Mouse (Mus musculus): ENCODE measurements at regions not wholly inside any gene's neighbourhood (a gene's known extent, or its start where the extent isn't known, plus 50 kb on each side); places are given as distances from the start of the nearest gene placed in this dataset.

DNA sequence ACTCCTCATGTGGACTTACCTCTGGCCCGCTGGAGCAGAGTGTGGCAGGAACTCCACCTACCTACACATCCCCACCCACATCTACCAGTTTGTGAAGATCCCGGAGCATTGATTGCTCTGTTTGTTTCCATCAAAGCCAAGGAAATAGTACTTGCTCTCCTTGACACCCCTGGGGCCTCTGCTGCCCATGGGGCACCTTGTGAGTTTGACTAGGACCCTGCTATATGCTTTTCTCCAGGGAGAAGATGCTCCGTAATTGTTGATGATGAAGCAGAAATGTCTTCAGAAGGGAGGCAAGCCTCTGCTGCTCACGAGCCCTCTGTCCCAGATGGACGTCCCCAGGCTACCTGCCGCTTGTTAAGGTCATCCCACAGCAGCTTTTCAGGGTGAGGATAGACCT lies 367.0 kb downstream of the Cd83 start:
- no peak for DNase-seq

DNA sequence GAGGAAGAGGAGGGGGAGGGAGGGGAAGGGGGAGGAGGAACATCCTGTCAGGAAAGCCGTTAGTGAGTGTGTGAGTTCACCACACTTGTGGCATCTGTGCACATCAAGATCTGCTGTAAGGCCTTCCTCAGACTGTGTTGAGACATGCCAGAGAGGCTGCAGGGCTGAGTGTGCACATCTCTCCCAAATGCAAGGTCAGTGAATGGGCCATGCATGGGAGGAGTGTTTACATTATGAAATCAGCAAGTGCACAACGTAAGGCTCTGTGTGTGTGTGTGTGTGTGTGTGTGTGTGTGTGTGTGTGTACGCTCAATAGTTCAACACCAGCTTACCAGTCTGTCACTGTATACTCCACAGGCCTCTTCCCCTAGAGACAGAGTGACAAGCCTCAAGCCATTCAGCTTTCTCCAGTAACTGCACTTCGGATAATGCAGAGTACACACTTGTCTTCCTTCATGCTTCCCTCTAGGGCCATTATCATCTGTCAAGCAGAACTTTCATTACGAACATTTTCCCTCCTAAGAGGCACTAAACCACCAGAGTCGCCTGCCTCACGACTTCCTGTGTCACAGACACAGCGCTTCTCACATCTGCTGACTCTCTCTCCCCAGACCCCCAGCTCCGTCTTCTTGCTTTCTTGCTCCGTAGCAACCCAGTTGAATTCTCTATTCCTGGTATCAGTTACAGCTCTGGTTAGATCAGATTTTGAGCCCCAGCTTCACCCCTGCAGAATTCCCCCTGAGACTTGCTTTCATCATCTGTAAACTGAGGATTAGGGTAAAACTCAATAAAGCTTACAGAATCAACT lies 368.4 kb downstream of the Cd83 start:
- DNase-seq = no peak

GRCm38 (mm10) chr13:44153784-44154183 lies 369.2 kb downstream of the Cd83 start:
- DNase-seq = no peak

- DNase-seq = no peak
Measured at GRCm38 (mm10) chr13:44155956-44156355, 371.4 kb downstream of the Cd83 start.

DNA sequence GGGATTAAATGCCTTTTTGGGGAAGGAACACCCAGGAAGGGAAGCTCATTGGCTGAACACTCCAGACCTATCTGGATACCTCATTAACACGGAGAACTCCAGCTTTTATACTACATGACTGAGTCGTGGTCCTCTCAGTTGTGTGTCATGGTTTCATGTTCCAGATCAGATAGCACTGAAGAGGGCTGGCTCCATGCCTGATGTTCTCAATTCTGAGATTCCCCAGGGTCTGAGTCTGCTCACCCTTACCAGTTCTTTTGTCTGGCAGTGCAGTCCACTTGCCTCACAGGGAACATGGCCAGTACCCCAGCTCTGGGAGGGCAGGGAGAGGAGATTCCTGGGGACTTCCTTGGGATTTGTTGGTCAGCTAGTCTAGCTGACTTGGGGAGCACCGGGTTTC lies 372.0 kb downstream of the Cd83 start:
- DNase-seq = no peak

DNA sequence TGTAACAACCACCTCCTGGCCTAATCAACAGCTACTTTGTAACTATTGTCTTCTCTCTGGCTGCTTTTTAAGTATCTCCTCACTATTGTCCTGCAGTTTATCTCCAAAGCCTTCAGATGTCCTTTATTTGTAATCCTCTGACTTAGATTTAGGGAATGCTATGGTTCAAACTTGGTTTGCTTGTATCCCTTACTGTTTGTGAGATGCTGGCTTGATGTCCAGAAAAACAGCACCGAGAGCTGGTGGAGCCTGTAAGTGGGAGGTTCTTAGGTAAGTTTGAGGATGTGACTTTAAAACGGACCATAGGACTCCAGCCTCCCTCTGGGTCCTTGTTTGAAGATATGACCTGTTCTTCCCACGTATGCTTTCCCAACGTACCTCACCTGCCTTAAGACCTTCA lies 372.7 kb downstream of the Cd83 start:
- no peak for DNase-seq

- DNase-seq = no peak
Measured at GRCm38 (mm10) chr13:44158364-44158763, 373.8 kb downstream of the Cd83 start.

GRCm38 (mm10) chr13:44159346-44159745 lies 374.8 kb downstream of the Cd83 start:
- DNase-seq = no peak

GRCm38 (mm10) chr13:44164746-44165145 lies 380.2 kb downstream of the Cd83 start:
- no peak for DNase-seq

DNA sequence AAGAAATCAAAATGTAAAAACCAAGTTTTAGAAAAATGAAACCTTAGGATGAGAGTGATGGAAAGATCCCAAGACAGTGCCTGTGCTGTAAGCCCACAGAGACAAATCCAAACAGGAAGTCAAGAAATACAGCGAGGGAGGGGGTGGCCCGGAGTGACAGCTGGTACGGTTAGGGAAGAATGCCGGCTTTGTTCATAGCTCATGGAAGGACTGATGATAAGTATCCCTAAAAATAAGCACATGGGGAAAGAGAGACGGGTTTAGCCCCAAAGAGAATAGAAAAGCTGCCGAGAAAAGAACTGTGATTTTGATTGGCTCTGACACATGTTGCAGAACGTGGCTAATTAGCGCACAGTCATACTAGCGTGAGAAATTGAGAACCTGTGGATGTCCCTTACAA lies 382.6 kb downstream of the Cd83 start:
- no peak for DNase-seq

GRCm38 (mm10) chr13:44168186-44168585 lies 383.6 kb downstream of the Cd83 start:
- no peak for DNase-seq

DNA sequence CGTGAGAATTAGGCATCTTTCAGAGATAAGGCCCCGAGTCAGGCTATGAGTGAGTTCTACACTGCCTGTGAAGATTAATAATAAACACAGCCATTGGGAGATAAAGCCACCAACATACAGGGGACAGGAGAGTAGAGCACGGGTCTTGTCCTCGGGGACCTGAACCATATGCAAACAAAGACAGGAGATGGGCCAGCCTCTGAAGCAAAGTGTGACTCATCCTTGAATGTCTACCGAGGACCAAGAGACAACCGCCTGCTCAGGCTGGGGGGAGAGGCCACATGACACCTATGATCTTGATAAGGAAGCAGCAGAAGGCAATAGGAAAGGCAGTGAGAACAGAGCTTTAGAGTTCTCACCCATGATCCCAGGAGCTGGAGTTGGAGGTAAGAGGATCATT lies 387.1 kb downstream of the Cd83 start:
- DNase-seq = no peak

DNA sequence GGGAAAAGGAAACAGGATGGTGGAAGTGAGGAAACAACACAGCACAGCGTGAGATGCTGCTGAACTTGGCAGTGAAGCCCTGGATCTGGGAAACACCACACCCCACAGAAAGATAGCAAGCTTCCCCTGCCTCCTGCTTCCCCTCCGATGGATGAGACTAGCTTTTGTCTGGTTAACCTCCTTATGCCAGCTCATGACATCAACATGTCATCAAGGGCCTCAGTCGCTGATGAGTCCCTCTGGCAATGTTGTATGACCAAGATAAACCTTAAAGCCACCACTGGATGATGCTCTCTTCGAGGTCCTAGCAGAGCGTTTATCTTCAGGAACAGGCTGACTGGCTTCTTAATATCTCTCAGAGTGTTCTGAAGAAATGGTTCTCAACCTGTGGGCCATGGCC lies 388.1 kb downstream of the Cd83 start:
- no peak for DNase-seq

DNA sequence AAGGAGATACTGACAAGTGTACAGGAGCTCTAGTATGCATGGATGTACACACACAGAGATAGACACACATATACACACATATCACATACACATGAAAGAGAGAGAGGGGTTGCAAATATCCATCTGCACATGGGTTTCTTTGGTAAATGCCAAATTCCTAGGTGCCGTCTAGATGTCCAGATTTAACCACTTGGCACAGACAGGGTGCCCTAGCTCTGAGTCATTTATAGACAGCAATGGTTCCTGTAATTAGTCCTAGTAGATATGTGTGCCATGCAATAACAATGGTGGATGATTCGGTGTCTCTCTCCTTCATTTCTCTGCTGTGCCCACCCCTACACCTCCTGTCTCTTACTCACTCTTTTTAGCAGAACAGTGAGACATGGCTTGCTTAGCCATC lies 389.7 kb downstream of the Cd83 start:
- DNase-seq = no peak

- no peak for DNase-seq
Measured at GRCm38 (mm10) chr13:44175300-44176036, 390.9 kb downstream of the Cd83 start.

DNA sequence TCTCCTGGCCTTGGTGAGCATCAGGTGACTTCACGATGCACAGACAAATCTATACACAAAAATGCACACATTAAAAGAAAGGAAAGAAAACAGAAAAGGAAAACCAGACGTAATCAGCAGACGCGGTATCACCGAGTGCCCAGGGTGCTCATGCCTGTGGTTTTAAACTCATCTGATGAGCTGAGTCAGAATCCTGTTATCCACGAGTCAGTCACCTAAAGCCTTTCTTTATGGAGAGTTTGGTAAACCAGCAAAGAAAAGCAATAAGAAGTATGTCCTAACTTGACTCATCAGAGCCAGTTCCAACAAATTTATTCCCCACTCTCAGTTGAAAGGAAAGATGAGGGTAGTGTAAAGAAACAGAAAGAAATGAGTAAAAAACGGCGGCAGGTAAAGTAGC lies 391.5 kb downstream of the Cd83 start:
- no peak for DNase-seq

GRCm38 (mm10) chr13:44178006-44178405 lies 393.4 kb downstream of the Cd83 start:
- DNase-seq = no peak

DNA sequence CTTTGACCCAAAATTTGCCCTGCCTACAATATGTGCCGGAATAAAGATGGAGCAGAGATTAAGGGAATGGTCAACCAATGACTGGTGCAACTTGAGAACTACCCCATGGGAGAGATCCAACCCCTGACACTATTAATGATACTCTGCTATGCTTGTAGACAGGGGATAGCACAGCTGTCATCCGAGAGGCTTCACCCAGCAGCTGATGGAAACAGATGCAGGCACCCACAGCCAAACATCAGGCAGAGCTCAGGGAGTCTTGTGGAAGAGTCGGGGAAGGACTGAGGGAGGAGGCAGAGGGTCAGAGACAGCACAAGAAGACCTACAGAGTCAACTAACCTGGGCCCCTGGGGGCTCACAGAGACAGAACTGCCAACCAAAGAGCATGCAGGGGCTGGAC lies 395.8 kb downstream of the Cd83 start:
- no peak for DNase-seq

- DNase-seq = no peak
Measured at GRCm38 (mm10) chr13:44182544-44183191, 398.1 kb downstream of the Cd83 start.

GRCm38 (mm10) chr13:44195365-44195764 lies 410.8 kb downstream of the Cd83 start:
- no peak for DNase-seq

GRCm38 (mm10) chr13:44206042-44206441 lies 421.5 kb downstream of the Cd83 start:
- DNase-seq = no peak

DNA sequence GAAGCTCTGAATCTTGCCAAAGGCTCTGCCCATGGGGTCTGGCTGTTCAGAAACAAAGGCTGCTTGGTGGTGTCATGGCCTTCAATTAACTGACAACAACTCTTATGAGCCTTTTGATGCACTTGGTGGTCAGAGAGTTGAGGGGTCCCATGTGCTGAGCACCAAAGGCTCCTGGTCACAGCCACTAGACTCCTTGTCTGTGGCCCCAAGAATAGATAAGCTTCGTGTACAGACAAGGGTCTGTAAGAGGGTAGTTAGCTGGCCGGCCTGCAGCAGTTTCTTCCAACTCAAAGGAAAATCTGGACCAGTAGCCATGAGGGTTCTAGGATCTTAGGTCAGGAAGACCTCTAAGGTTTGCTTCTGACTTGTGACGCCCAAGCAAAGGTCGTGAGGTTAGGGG lies 421.9 kb downstream of the Cd83 start:
- DNase-seq = no peak

DNA sequence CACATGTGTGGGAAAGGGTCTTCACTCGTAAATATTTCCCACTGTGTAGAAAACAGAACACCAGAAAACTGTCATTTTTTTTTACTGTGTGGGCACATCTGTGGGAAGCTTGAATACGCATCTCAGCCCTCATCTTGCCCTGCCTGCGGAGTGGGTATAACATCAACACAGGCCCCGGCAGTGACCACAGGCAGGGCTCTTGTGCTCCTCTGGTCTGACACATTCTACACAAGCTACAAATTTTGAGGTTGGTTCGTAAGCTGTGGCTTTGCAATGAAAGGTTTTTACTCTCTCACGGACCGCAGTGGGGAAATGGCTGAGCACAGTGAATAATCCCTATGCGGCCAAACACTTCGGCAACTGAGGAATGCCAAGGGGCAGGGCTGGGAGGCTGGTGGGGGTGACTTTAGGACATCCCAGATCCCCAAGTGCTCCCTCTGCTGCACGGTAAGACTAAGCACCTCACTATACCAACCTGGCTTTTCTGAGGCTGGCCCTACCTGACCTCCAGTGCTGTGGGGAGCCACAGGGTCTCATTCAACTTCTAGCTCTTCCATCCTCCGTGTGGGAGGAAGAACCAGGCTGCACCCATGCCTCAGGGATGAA lies 422.9 kb downstream of the Cd83 start:
- no peak for DNase-seq

GRCm38 (mm10) chr13:44209036-44209435 lies 424.5 kb downstream of the Cd83 start:
- DNase-seq = no peak

Measured in right cerebral cortex, postnatal 4 days (tissue).